Mouse (Mus musculus) MEL (cell line): ENCODE data around the gene Hinfp. TPM values are rescaled to one million over a fixed set of nuclear protein-coding genes. Genes with fewer than 3 reads are reported as not detected.
A peak's percentile ranks its signal among the peaks of the same experiment; 100 is the strongest.

ENCODE experiments used
- DNase-seq: peaks from one replicate; pipeline ENCODE4 v3.0.0; 2011; ENCODE audit warnings: low read depth, low spot score
- H3K27ac ChIP-seq: 2 replicates; pipeline ENCODE4 v1.5.1; 2012; ENCODE audit warnings: low read depth, mild to moderate bottlenecking, control low read depth, low read length, moderate library complexity; ENCODE audit not compliant: control insufficient read depth
- H3K27me3 ChIP-seq, 2 experiments: fragments of 150-350 bp in 1 of 2; sonication (generic) in 1 of 2; 2 replicates each; pipeline ENCODE4 v1.6.1; 2012; ENCODE audit warnings: low read length in 2 of 2, mild to moderate bottlenecking in 2 of 2, improper control_type of control experiment in 1 of 2, moderate library complexity in 1 of 2; ENCODE audit not compliant: insufficient read depth in 2 of 2, control insufficient read depth in 1 of 2
- H3K36me3 ChIP-seq, 2 experiments: 2 replicates each; pipeline ENCODE4 v1.6.1; 2012 to 2014; ENCODE audit warnings: low read length in 2 of 2, improper control_type of control experiment in 1 of 2, inconsistent platforms in 1 of 2, mild to moderate bottlenecking in 1 of 2; ENCODE audit not compliant: insufficient read depth in 2 of 2, control insufficient read depth in 1 of 2
- H3K4me1 ChIP-seq, 2 experiments: fragments of 150-350 bp in 1 of 2; sonication (generic) in 1 of 2; 2 replicates each; pipeline ENCODE4 v1.6.1; 2012; ENCODE audit warnings: low read length in 2 of 2, improper control_type of control experiment in 1 of 2, mild to moderate bottlenecking in 1 of 2; ENCODE audit not compliant: insufficient read depth in 2 of 2, control insufficient read depth in 1 of 2
- H3K4me3 ChIP-seq, 2 experiments: fragments of 150-350 bp in 1 of 2; sonication (generic) in 1 of 2; 2 replicates each; pipeline ENCODE4 v1.5.1; 2012; ENCODE audit warnings: low read depth in 2 of 2, low read length in 2 of 2, mild to moderate bottlenecking in 2 of 2, moderate library complexity in 2 of 2, control low read depth in 1 of 2, improper control_type of control experiment in 1 of 2; ENCODE audit not compliant: control insufficient read depth in 1 of 2, insufficient read depth in 1 of 2
- H3K79me2 ChIP-seq: 2 replicates; pipeline ENCODE4 v1.6.1; 2012; ENCODE audit warnings: mild to moderate bottlenecking, low read length, moderate library complexity; ENCODE audit not compliant: control insufficient read depth, poor library complexity, insufficient read depth
- H3K9ac ChIP-seq: 2 replicates; pipeline ENCODE4 v1.6.1; 2012; ENCODE audit warnings: low read depth, mild to moderate bottlenecking, control low read depth, low read length, moderate library complexity; ENCODE audit not compliant: control insufficient read depth, poor library complexity, severe bottlenecking
- H3K9me3 ChIP-seq: fragments of 150-350 bp; sonication (generic); replicated peaks from 2 replicates; pipeline ENCODE4 v1.6.1; 2012; ENCODE audit warnings: mild to moderate bottlenecking, low read length, improper control_type of control experiment, moderate library complexity; ENCODE audit not compliant: insufficient read depth
- CTCF ChIP-seq, 3 experiments: IDR thresholded peaks in 2 of 3; conservative IDR thresholded peaks in 1 of 3; 2 replicates each; pipeline ENCODE4 v1.5.1; 2011 to 2012; ENCODE audit warnings: low read length in 3 of 3, low read depth in 2 of 3, mild to moderate bottlenecking in 2 of 3, improper control_type of control experiment in 1 of 3, inconsistent platforms in 1 of 3, mixed read lengths in 1 of 3, moderate library complexity in 1 of 3; ENCODE audit not compliant: control insufficient read depth in 1 of 3, insufficient read depth in 1 of 3, poor library complexity in 1 of 3, severe bottlenecking in 1 of 3
- E2F4 ChIP-seq: IDR thresholded peaks from 2 replicates; pipeline ENCODE4 v1.6.1; 2011; ENCODE audit warnings: low read depth, low read length, improper control_type of control experiment, borderline replicate concordance
- ELF1 ChIP-seq: IDR thresholded peaks from 2 replicates; pipeline ENCODE4 v1.6.1; 2014; ENCODE audit warnings: low read depth, mild to moderate bottlenecking, inconsistent platforms, low read length, improper control_type of control experiment, moderate library complexity
- GABPA ChIP-seq: IDR thresholded peaks from 2 replicates; pipeline ENCODE4 v1.6.1; 2012; ENCODE audit warnings: low read depth, mild to moderate bottlenecking, inconsistent platforms, low read length, improper control_type of control experiment, moderate library complexity
- GATA1 ChIP-seq: IDR thresholded peaks from 2 replicates; pipeline ENCODE4 v1.6.1; 2011; ENCODE audit warnings: low read depth, low read length, improper control_type of control experiment
- HCFC1 ChIP-seq: IDR thresholded peaks from 2 replicates; pipeline ENCODE4 v1.6.1; 2012; ENCODE audit warnings: low read depth, mild to moderate bottlenecking, inconsistent platforms, low read length, improper control_type of control experiment, moderate library complexity
- JUND ChIP-seq: IDR thresholded peaks from 2 replicates; pipeline ENCODE4 v1.6.1; 2011; ENCODE audit warnings: low read depth, mild to moderate bottlenecking, improper control_type of control experiment, low read length
- KAT2A ChIP-seq: conservative IDR thresholded peaks from 2 replicates; pipeline ENCODE4 v1.6.1; 2012; ENCODE audit warnings: low read depth, low read length, improper control_type of control experiment, inconsistent platforms
- NELFE ChIP-seq: IDR thresholded peaks from 2 replicates; pipeline ENCODE4 v1.6.1; 2011; ENCODE audit warnings: low read depth, low read length, improper control_type of control experiment
- NRF1 ChIP-seq: IDR thresholded peaks from 2 replicates; pipeline ENCODE4 v1.6.1; 2014; ENCODE audit warnings: low read depth, mild to moderate bottlenecking, inconsistent platforms, low read length, improper control_type of control experiment, moderate library complexity; ENCODE audit not compliant: poor library complexity, insufficient read depth, severe bottlenecking
- POLR2AphosphoS5 ChIP-seq: IDR thresholded peaks from 2 replicates; pipeline ENCODE4 v1.6.1; 2012; ENCODE audit warnings: low read depth, borderline replicate concordance, mild to moderate bottlenecking, inconsistent platforms, low read length, moderate library complexity, mixed read lengths
- RCOR1 ChIP-seq: IDR thresholded peaks from 2 replicates; pipeline ENCODE4 v1.6.1; 2012; ENCODE audit warnings: low read depth, mild to moderate bottlenecking, inconsistent platforms, low read length, improper control_type of control experiment
- SMC3 ChIP-seq: IDR thresholded peaks from 2 replicates; pipeline ENCODE4 v1.6.1; 2011; ENCODE audit warnings: low read depth, low read length, improper control_type of control experiment
- USF1 ChIP-seq: IDR thresholded peaks from 2 replicates; pipeline ENCODE4 v1.6.1; 2014; ENCODE audit warnings: low read depth, mild to moderate bottlenecking, inconsistent platforms, low read length, improper control_type of control experiment, moderate library complexity
- USF2 ChIP-seq, 2 experiments: IDR thresholded peaks; 2 replicates each; pipeline ENCODE4 v1.6.1; 2011 to 2012; ENCODE audit warnings: improper control_type of control experiment in 2 of 2, low read length in 2 of 2, borderline replicate concordance in 1 of 2, inconsistent platforms in 1 of 2, low read depth in 1 of 2, mild to moderate bottlenecking in 1 of 2; ENCODE audit not compliant: insufficient read depth in 1 of 2
- ZKSCAN1 ChIP-seq: IDR thresholded peaks from 2 replicates; pipeline ENCODE4 v1.6.1; 2012; ENCODE audit warnings: low read depth, mild to moderate bottlenecking, inconsistent platforms, low read length, improper control_type of control experiment, moderate library complexity
- polyA plus RNA-seq, 2 experiments: library from polyadenylated mRNA; stranded (reverse) in 1 of 2; unstranded in 1 of 2; fragments of >175 nt in 1 of 2; fragments of >200 nt in 1 of 2; gene quantifications; 2 replicates each; pipeline versions ENCODE4 v1.2.1 to v1.2.4; 2012; ENCODE audit warnings: low replicate concordance in 2 of 2, low read depth in 1 of 2; ENCODE audit not compliant: insufficient read length in 2 of 2, insufficient read depth in 1 of 2, missing spikeins in 1 of 2
- total RNA-seq: library from RNA; depleted of rRNA; stranded (reverse); fragments of 300-350 nt; gene quantifications from 2 replicates; pipeline ENCODE4 v1.2.3, GENCODE M21; 2012

Gene Hinfp
- total and polyA plus RNA-seq, 3 experiments, result 16.4 to 31.3 TPM; not detected in 1

- TF ChIP-seq SMC3 (peak; percentile 12; the same call in 1 of the 2 replicates), CTCF (IDR thresholded peaks at IDR 0.05 in 2 of 3, conservative IDR thresholded peaks at IDR 0.05 in 1 of 3; ENCODE audit: control insufficient read depth in 1 of 3, insufficient read depth in 1 of 3, low read depth in 2 of 3, low read length in 3 of 3, poor library complexity in 1 of 3, severe bottlenecking in 1 of 3) (peak in 2 of 3 experiments; percentile 34 to 36; a peak in 3 of 6 replicates), GATA1 (no peak)
- Histone ChIP-seq H3K9ac (no peak overlapping the region), H3K79me2 (no peaks in the 10 kb centered on the region; the same call in 1 of the 2 replicates), H3K27me3 (no peaks in the 10 kb centered on the region), H3K9me3 (no peaks in the 10 kb centered on the region), H3K4me1 (0 out of 4 replicates have a peak, but pooled peaks cover 0 to 4% of the 10 kb centered on the region in 2 experiments), H3K36me3 (peaks cover 6 to 10% of the 10 kb centered on the region in 2 experiments), H3K4me3 (no peak overlapping the region), H3K27ac (no peak overlapping the region)
- DNase-seq, result peak; percentile 52
Observed at GRCm38 (mm10) chr9:44348546-44348945, 43.1 kb upstream of the Hinfp start.

- H3K4me3 ChIP-seq, result no peak overlapping the region
- peaks cover 1 to 8% of the 10 kb centered on the region in 2 experiments for H3K4me1 ChIP-seq
- H3K9ac ChIP-seq, result no peak overlapping the region
- H3K36me3 ChIP-seq, result peaks cover 10% of the 10 kb centered on the region in 2 experiments
- H3K27ac ChIP-seq, result no peak overlapping the region
- H3K79me2 ChIP-seq, result peaks cover 3% of the 10 kb centered on the region
- TF ChIP-seq USF2 (IDR thresholded peaks at IDR 0.05; ENCODE audit: borderline replicate concordance in 1 of 2, insufficient read depth in 1 of 2, low read depth in 1 of 2, low read length in 2 of 2) (no peak), ELF1 (no peak), E2F4 (no peak), NELFE (no peak), JUND (no peak), CTCF (IDR thresholded peaks at IDR 0.05 in 2 of 3, conservative IDR thresholded peaks at IDR 0.05 in 1 of 3; ENCODE audit: control insufficient read depth in 1 of 3, insufficient read depth in 1 of 3, low read depth in 2 of 3, low read length in 3 of 3, poor library complexity in 1 of 3, severe bottlenecking in 1 of 3) (no peak), KAT2A (no peak), NRF1 (no peak), GABPA (no peak), POLR2AphosphoS5 (no peak), SMC3 (no peak), RCOR1 (no peak), ZKSCAN1 (no peak), USF1 (no peak), HCFC1 (no peak)
- no peaks in the 10 kb centered on the region for H3K27me3 ChIP-seq
- H3K9me3 ChIP-seq, result no peaks in the 10 kb centered on the region
- DNase-seq, result no peak
Observed at GRCm38 (mm10) chr9:44347621-44348020, 42.1 kb upstream of the Hinfp start.
